Mouse (Mus musculus): ENCODE measurements around the gene Mep1a. TPM values are rescaled to one million over a fixed set of nuclear protein-coding genes. Genes with fewer than 3 reads are reported as not detected.
A peak's percentile ranks its signal among the peaks of the same experiment; 100 is the strongest.
"Not testable (repeated sequence)": the region's sequence is repeated elsewhere in the genome, so short reads cannot be mapped to it uniquely, and the experiment has no call there.

Mep1a gene
- total RNA-seq (2021): not detected
- long read RNA-seq, experiment 1: 0 reads
- long read RNA-seq, experiment 2: 0 reads

- intact Hi-C loops (cut with DNase I): no loop called here
- no peak for DNase-seq (ENCODE audit: low spot score in 2 of 2)
Observed at GRCm38 (mm10) chr17:43502592-43502991, at the start of gene Mep1a. Mep1a (minus strand) TSS chr17:43502812.

- intact Hi-C loops (cut with DNase I): no loop called here
- no peak for DNase-seq (ENCODE audit: low spot score in 2 of 2)
Observed at GRCm38 (mm10) chr17:43551122-43551630, 48.6 kb upstream of the Mep1a start.

GRCm38 (mm10) chr17:43544040-43544439 lies 41.4 kb upstream of the Mep1a start:
- intact Hi-C loops (cut with DNase I): no loop called here

GRCm38 (mm10) chr17:43543539-43543938 lies 40.9 kb upstream of the Mep1a start, which contains the start of gene Ankrd66:
Ankrd66 (minus strand) TSS chr17:43543639.
- intact Hi-C loops (cut with DNase I): no loop called here
- DNase-seq (ENCODE audit: low spot score in 2 of 2): no peak

More at GRCm38 (mm10) chr17:43544040-43544439, 41.4 kb upstream of the Mep1a start:
- DNase-seq (ENCODE audit: low spot score in 2 of 2): no peak

GRCm38 (mm10) chr17:43538767-43539166 lies 36.2 kb upstream of the Mep1a start:
- intact Hi-C loops (cut with DNase I): no loop called here

GRCm38 (mm10) chr17:43536841-43537240 lies 34.2 kb upstream of the Mep1a start:
- intact Hi-C loops (cut with DNase I); DNase-seq (ENCODE audit: low spot score in 2 of 2): not testable (repeated sequence)

More at GRCm38 (mm10) chr17:43538767-43539166, 36.2 kb upstream of the Mep1a start:
- no peak for DNase-seq (ENCODE audit: low spot score in 2 of 2)

- intact Hi-C loops (cut with DNase I): no loop called here
Observed at GRCm38 (mm10) chr17:43534362-43535222, 32.0 kb upstream of the Mep1a start.

GRCm38 (mm10) chr17:43531192-43531591 lies 28.6 kb upstream of the Mep1a start:
- intact Hi-C loops (cut with DNase I): no loop called here
- DNase-seq (ENCODE audit: low spot score in 2 of 2): no peak

More at GRCm38 (mm10) chr17:43534362-43535222, 32.0 kb upstream of the Mep1a start:
- peak; percentile 13 to 30 for DNase-seq (ENCODE audit: low spot score in 2 of 2)

- intact Hi-C loops (cut with DNase I): no loop called here
- DNase-seq (ENCODE audit: low spot score in 2 of 2): peak; percentile 9 to 14
Observed at GRCm38 (mm10) chr17:43530507-43530906, 27.9 kb upstream of the Mep1a start.

- no peak for DNase-seq (ENCODE audit: low spot score in 2 of 2)
- intact Hi-C loops (cut with DNase I): no loop called here
Observed at GRCm38 (mm10) chr17:43520166-43520565, 17.6 kb upstream of the Mep1a start.

GRCm38 (mm10) chr17:43518644-43519409 lies 16.2 kb upstream of the Mep1a start:
- intact Hi-C loops (cut with DNase I): loop anchor here (2.0 kb wide), 2 partner anchors 92 to 254 kb away; no protein-coding TSS in a partner anchor

GRCm38 (mm10) chr17:43510782-43511181 lies 8.2 kb upstream of the Mep1a start:
- intact Hi-C loops (cut with DNase I): no loop called here
- no peak for DNase-seq (ENCODE audit: low spot score in 2 of 2)

More at GRCm38 (mm10) chr17:43518644-43519409, 16.2 kb upstream of the Mep1a start:
- peak; percentile 36 to 77 for DNase-seq (ENCODE audit: low spot score in 2 of 2)

GRCm38 (mm10) chr17:43504594-43504934 lies 2.0 kb upstream of the Mep1a start:
- no peak for DNase-seq (ENCODE audit: low spot score in 2 of 2)
- intact Hi-C loops (cut with DNase I): no loop called here

GRCm38 (mm10) chr17:43503861-43504593 lies 1.4 kb upstream of the Mep1a start:
- intact Hi-C loops (cut with DNase I): no loop called here
- DNase-seq (ENCODE audit: low spot score in 2 of 2): no peak

GRCm38 (mm10) chr17:43501631-43502030 lies 981 bp downstream of the Mep1a start:
- intact Hi-C loops (cut with DNase I): no loop called here
- no peak for DNase-seq (ENCODE audit: low spot score in 2 of 2)

- intact Hi-C loops (cut with DNase I): no loop called here
- DNase-seq (ENCODE audit: low spot score in 2 of 2): no peak
Observed at GRCm38 (mm10) chr17:43501223-43501622, 1.4 kb downstream of the Mep1a start.

- intact Hi-C loops (cut with DNase I): no loop called here
Observed at GRCm38 (mm10) chr17:43500513-43500912, 2.1 kb downstream of the Mep1a start.

GRCm38 (mm10) chr17:43497521-43497920 lies 5.1 kb downstream of the Mep1a start:
- no peak for DNase-seq (ENCODE audit: low spot score in 2 of 2)
- intact Hi-C loops (cut with DNase I): no loop called here

More at GRCm38 (mm10) chr17:43500513-43500912, 2.1 kb downstream of the Mep1a start:
- no peak for DNase-seq (ENCODE audit: low spot score in 2 of 2)

- DNase-seq (ENCODE audit: low spot score in 2 of 2): no peak
- intact Hi-C loops (cut with DNase I): no loop called here
Observed at GRCm38 (mm10) chr17:43495502-43495901, 7.1 kb downstream of the Mep1a start.

All from left cerebral cortex, postnatal 14 days (tissue).